Mouse (Mus musculus) erythroblast, embryonic 14.5 days (primary cell): ENCODE data around the gene Hcn2. TPM values are rescaled to one million over a fixed set of nuclear protein-coding genes. Genes with fewer than 3 reads are reported as not detected.

Experiments
- H3K27me3 ChIP-seq: 2 replicates; pipeline ENCODE4 v1.6.1; 2012; ENCODE audit warnings: inconsistent platforms; ENCODE audit not compliant: control insufficient read depth
- H3K36me3 ChIP-seq: 2 replicates; pipeline ENCODE4 v1.6.1; 2012; ENCODE audit warnings: mild to moderate bottlenecking, inconsistent platforms; ENCODE audit not compliant: control insufficient read depth
- H3K4me1 ChIP-seq: 2 replicates; pipeline ENCODE4 v1.6.1; 2012; ENCODE audit warnings: inconsistent platforms; ENCODE audit not compliant: control insufficient read depth
- H3K4me3 ChIP-seq: replicated peaks from 2 replicates; pipeline ENCODE3; 2012; ENCODE audit warnings: moderate library complexity, mild to moderate bottlenecking, inconsistent platforms
- H3K9me3 ChIP-seq: 2 replicates; pipeline ENCODE4 v1.6.1; 2012; ENCODE audit warnings: low read length, inconsistent platforms, mixed read lengths; ENCODE audit not compliant: control insufficient read depth
- GATA1 ChIP-seq: IDR thresholded peaks from 2 replicates; pipeline ENCODE4 v1.6.1; 2012; ENCODE audit warnings: low read length, inconsistent platforms, mixed read lengths
- TAL1 ChIP-seq: IDR thresholded peaks from 3 replicates; pipeline ENCODE4 v1.6.1; 2012; ENCODE audit warnings: low read length, inconsistent platforms, mixed read lengths
- polyA plus RNA-seq: library from polyadenylated mRNA; stranded (reverse); fragments of >175 nt; gene quantifications from 2 replicates; pipeline ENCODE4 v1.2.3, GENCODE M21; 2012

The Hcn2 gene
- polyA plus RNA-seq, 1 experiment = 0.08 TPM

GRCm38 (mm10) chr10:79783920-79784800 is 67.7 kb downstream of the Hcn2 start:
- TF ChIP-seq TAL1 (no peak), GATA1 (no peak)
- Histone ChIP-seq H3K27me3 (peaks cover 28% of the 10 kb centered on the region), H3K4me3 (no peak overlapping the region)

More at GRCm38 (mm10) chr10:79783920-79784800, 67.7 kb downstream of the Hcn2 start:
- Histone ChIP-seq H3K36me3 (no peaks in the 10 kb centered on the region), H3K4me1 (peaks cover 24% of the 10 kb centered on the region), H3K9me3 (peaks cover 5% of the 10 kb centered on the region; the same call in 1 of the 2 replicates)

Other genes with a start within 250 kb of the Hcn2 start
- not detected in 2 replicates for gene Vmn2r83, start 247.9 kb upstream of the Hcn2 start, polyA plus RNA-seq
- 0.05 and 0.10 TPM in 2 replicates for gene Plpp2, start 182.8 kb upstream of the Hcn2 start, polyA plus RNA-seq
- gene Mier2, start 161.4 kb upstream of the Hcn2 start, polyA plus RNA-seq = 1.7 TPM in 2 replicates
- not detected in 2 replicates for gene Theg, start 129.3 kb upstream of the Hcn2 start, polyA plus RNA-seq
- gene C2cd4c, start 102.6 kb upstream of the Hcn2 start, polyA plus RNA-seq = not detected in 2 replicates
- gene Shc2, start 78.7 kb upstream of the Hcn2 start, polyA plus RNA-seq = not detected in 2 replicates
- not detected in 2 replicates for gene Odf3l2, start 70.9 kb upstream of the Hcn2 start, polyA plus RNA-seq
- 0.03 TPM in 1 of 2 replicates, not detected in the other for gene Madcam1, start 52.1 kb upstream of the Hcn2 start, polyA plus RNA-seq
- 15.5 and 17.8 TPM in 2 replicates for gene Tpgs1, start 47.3 kb upstream of the Hcn2 start, polyA plus RNA-seq
- 65.0 and 72.0 TPM in 2 replicates for gene Cdc34, start 34.4 kb upstream of the Hcn2 start, polyA plus RNA-seq
- gene Gzmm, start 27.6 kb upstream of the Hcn2 start, polyA plus RNA-seq = 0.08 and 0.09 TPM in 2 replicates
- 836 and 840 TPM in 2 replicates for gene Bsg, start 12.1 kb upstream of the Hcn2 start, polyA plus RNA-seq
- gene Polrmt, start 29.9 kb downstream of the Hcn2 start, polyA plus RNA-seq = 2.1 and 2.5 TPM in 2 replicates
- gene Fgf22, start 38.4 kb downstream of the Hcn2 start, polyA plus RNA-seq = not detected in 2 replicates
- 35.3 and 45.1 TPM in 2 replicates for gene Rnf126, start 50.3 kb downstream of the Hcn2 start, polyA plus RNA-seq
- 0.02 and 0.04 TPM in 2 replicates for gene Fstl3, start 60.6 kb downstream of the Hcn2 start, polyA plus RNA-seq
- 0.02 TPM in 1 of 2 replicates, not detected in the other for gene Prss57, start 74.3 kb downstream of the Hcn2 start, polyA plus RNA-seq
- gene Palm, start 76.9 kb downstream of the Hcn2 start, polyA plus RNA-seq = 0.34 and 0.52 TPM in 2 replicates
- gene Misp, start 104.4 kb downstream of the Hcn2 start, polyA plus RNA-seq = not detected in 2 replicates
- 46.1 and 67.9 TPM in 2 replicates for gene Ptbp1, start 137.8 kb downstream of the Hcn2 start, polyA plus RNA-seq
- gene Prtn3, start 157.8 kb downstream of the Hcn2 start, polyA plus RNA-seq = 3.5 TPM in 2 replicates
- 0.06 and 0.11 TPM in 2 replicates for gene Plppr3, start 158.0 kb downstream of the Hcn2 start, polyA plus RNA-seq
- gene Elane, start 169.6 kb downstream of the Hcn2 start, polyA plus RNA-seq = 1.5 and 1.8 TPM in 2 replicates
- gene Cfd, start 174.2 kb downstream of the Hcn2 start, polyA plus RNA-seq = not detected in 2 replicates
- gene Med16, start 192.3 kb downstream of the Hcn2 start, polyA plus RNA-seq = 4.1 and 4.9 TPM in 2 replicates
- gene Gm26602, start 194.2 kb downstream of the Hcn2 start, polyA plus RNA-seq = 0.21 TPM in 1 of 2 replicates, not detected in the other
- gene Kiss1r, start 200.3 kb downstream of the Hcn2 start, polyA plus RNA-seq = 0.01 TPM in 1 of 2 replicates, not detected in the other
- 9.9 and 13.0 TPM in 2 replicates for gene R3hdm4, start 204.6 kb downstream of the Hcn2 start, polyA plus RNA-seq
- 1.0 and 1.4 TPM in 2 replicates for gene Arid3a, start 210.4 kb downstream of the Hcn2 start, polyA plus RNA-seq
- gene Wdr18, start 243.5 kb downstream of the Hcn2 start, polyA plus RNA-seq = 4.4 and 4.9 TPM in 2 replicates